Mouse (Mus musculus) limb, embryonic 11.5 days (tissue): ENCODE data around the gene Rsg1. TPM values are rescaled to one million over a fixed set of nuclear protein-coding genes. Genes with fewer than 3 reads are reported as not detected.
A peak's percentile ranks its signal among the peaks of the same experiment; 100 is the strongest.

ENCODE experiments used
- ATAC-seq: fragments of 200-750 bp; cut with Nextera tagmentation; 2 replicates; pipeline ENCODE4 v1.8.0; 2017; ENCODE audit warnings: low read depth; ENCODE audit not compliant: insufficient number of reproducible peaks, low FRiP score, low TSS enrichment
- DNase-seq: peaks from one replicate; pipeline ENCODE4 v3.0.0-alpha.2; 2015; ENCODE audit warnings: low spot score
- H3K27ac ChIP-seq: fragments of 300-500 bp; sonication (generic); replicated peaks from 2 replicates; pipeline ENCODE4 v1.5.1; 2014; ENCODE audit warnings: low read depth, mild to moderate bottlenecking, low read length
- H3K27me3 ChIP-seq: fragments of 300-500 bp; sonication (generic); 2 replicates; pipeline ENCODE4 v1.6.1; 2014; ENCODE audit warnings: mild to moderate bottlenecking, low read length, mixed read lengths; ENCODE audit not compliant: control insufficient read depth, insufficient read depth
- H3K36me3 ChIP-seq: fragments of 300-500 bp; sonication (generic); 2 replicates; pipeline ENCODE4 v1.6.1; 2014; ENCODE audit warnings: mild to moderate bottlenecking, low read length, moderate library complexity, mixed read lengths; ENCODE audit not compliant: control insufficient read depth, insufficient read depth
- H3K4me1 ChIP-seq: fragments of 300-500 bp; sonication (generic); 2 replicates; pipeline ENCODE4 v1.6.1; 2014; ENCODE audit warnings: low read length, mixed read lengths; ENCODE audit not compliant: control insufficient read depth, insufficient read depth
- H3K4me2 ChIP-seq: fragments of 300-500 bp; sonication (generic); 2 replicates; pipeline ENCODE4 v1.6.1; 2014; ENCODE audit warnings: low read depth, mild to moderate bottlenecking, moderate library complexity; ENCODE audit not compliant: severe bottlenecking
- H3K4me3 ChIP-seq: fragments of 300-500 bp; sonication (generic); 2 replicates; pipeline ENCODE4 v1.5.1; 2014; ENCODE audit warnings: low read depth, low read length
- H3K9ac ChIP-seq: fragments of 300-500 bp; sonication (generic); 2 replicates; pipeline ENCODE4 v1.6.1; 2014; ENCODE audit warnings: mild to moderate bottlenecking, low read length
- H3K9me3 ChIP-seq: fragments of 300-500 bp; sonication (generic); 2 replicates; pipeline ENCODE4 v1.6.1; 2016; ENCODE audit warnings: low read length; ENCODE audit not compliant: control insufficient read depth
- WGBS: fragments of 180-500 bp; shearing (Covaris S2); extraction: QIAGEN DNeasy Blood & Tissue Kit; methylation state at CpG from one replicate; pipeline ENCODE4 v1.1.7; 2014; 5-methylcytosine and 5-hydroxymethylcytosine counted together
- polyA plus RNA-seq: library from polyadenylated mRNA; unstranded; fragments of >200 nt; fragmentation: Nextera tagmentation; extraction: Ambion mirVana; gene quantifications from 2 replicates; pipeline ENCODE4 v1.2.1, GENCODE M21; 2014

Gene Rsg1
- polyA plus RNA-seq, 1 experiment from 2014 or later = 5.3 TPM

DNA sequence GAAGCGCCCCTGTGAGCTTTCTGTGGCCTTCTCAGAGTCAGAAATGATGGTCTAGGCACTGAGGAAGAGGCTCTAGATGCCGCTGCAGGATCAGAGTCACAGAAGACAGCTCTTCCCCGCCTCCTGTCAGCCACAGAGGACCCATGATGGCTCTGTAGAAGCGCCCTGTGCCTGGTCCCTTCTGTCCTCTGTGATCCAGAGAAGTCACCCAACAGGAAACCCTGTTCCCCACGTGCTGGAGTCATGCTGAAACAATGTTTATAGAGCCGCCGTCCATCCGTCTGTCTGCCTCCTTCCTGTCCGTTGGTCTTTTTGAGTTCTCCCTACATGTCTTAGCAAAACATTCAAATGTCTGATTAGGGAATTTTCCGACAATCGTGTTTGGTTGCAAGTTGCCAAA lies 12.8 kb upstream of the Rsg1 start:
- no peak overlapping the region for H3K27ac ChIP-seq
- WGBS = 88% methylated on average over 11 of the region's 11 CpGs
- no peaks in the 10 kb centered on the region for H3K9me3 ChIP-seq
- peaks cover 18% of the 10 kb centered on the region for H3K36me3 ChIP-seq
- no peaks in the 10 kb centered on the region for H3K4me1 ChIP-seq
- no peak overlapping the region for H3K9ac ChIP-seq
- no peak overlapping the region for H3K4me3 ChIP-seq
- no peaks in the 10 kb centered on the region for H3K27me3 ChIP-seq
- ATAC-seq (no peak), DNase-seq (no peak)
- H3K4me2 ChIP-seq = no peak overlapping the region

DNA sequence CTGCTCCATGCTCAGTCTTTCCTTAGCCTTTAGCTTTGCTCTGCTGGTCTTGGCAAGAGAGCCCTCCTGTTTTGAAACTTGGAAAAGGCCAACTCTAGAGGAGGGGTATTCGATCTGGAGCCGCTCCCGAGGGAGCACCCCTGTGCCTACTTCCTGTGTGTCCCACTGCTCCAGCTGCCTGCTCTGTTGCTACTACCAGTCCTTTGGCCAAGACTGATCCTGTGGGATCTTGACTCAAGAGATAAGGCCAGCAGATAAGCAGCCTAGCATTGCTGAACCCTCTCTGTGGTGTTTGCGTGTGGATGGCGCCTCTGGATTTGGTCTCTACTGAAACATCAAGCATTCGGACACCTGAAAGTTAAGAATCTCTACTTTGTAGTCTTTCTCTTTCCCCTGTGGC lies 11.6 kb upstream of the Rsg1 start:
- no peak for ATAC-seq
- Histone ChIP-seq H3K4me2 (no peak overlapping the region), H3K9me3 (no peaks in the 10 kb centered on the region), H3K27me3 (no peaks in the 10 kb centered on the region), H3K4me1 (no peaks in the 10 kb centered on the region), H3K9ac (no peak overlapping the region), H3K4me3 (no peak overlapping the region), H3K27ac (no peak overlapping the region), H3K36me3 (peaks cover 18% of the 10 kb centered on the region)
- DNase-seq = no peak
- WGBS = 95% methylated on average over 6 of the region's 6 CpGs

DNA sequence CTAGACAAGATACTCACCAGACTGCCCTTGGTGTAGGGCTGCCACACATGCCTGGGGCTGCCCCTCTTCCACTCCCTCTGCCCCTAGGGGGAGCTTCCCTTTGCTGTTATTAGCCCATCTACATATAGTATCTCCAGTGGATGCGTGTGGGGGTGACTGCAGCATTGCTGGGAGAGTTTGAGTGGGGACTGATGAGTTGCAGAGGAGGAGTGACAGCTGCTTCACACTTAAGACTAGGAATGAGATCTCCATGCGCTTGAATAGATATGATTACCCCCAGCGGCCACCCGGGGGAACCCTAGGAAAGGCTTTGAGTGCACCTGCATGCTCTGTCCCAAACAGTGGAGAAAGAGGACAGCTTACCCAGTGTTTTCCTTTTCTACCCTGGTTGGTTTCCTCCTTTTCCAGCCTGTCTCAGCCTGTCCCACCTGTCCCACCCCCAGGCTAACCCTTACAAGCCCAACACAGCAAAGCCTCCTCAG lies 9.1 kb upstream of the Rsg1 start:
- H3K36me3 ChIP-seq = peaks cover 8% of the 10 kb centered on the region
- 70% methylated on average over 4 of the region's 4 CpGs for WGBS
- no peak overlapping the region for H3K27ac ChIP-seq
- no peaks in the 10 kb centered on the region for H3K4me1 ChIP-seq
- no peak overlapping the region for H3K9ac ChIP-seq
- no peak overlapping the region for H3K4me2 ChIP-seq
- DNase-seq (no peak), ATAC-seq (no peak)
- H3K27me3 ChIP-seq = no peaks in the 10 kb centered on the region
- no peaks in the 10 kb centered on the region for H3K9me3 ChIP-seq
- no peak overlapping the region for H3K4me3 ChIP-seq

DNA sequence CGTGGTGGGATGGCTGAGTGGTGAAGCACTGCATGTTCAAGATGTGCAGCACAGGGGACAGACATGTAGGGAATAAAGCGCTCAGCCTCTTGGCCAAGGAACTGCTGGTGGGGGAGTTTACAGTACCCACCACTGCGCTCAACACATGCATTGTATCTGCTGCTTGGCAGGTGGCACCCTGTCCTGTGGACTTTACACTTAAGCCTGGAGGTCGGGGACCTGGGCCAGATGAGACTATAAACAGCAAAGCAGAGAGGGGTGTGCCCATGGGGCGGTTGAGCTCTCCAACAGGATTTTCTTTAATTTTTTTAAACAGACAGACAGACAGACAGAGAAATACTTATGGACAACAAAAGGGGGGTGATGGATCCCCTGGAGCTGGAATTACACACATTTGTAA lies 6.7 kb upstream of the Rsg1 start:
- 87% methylated on average over 5 of the region's 5 CpGs for WGBS
- no peak for DNase-seq
- Histone ChIP-seq H3K27ac (no peak overlapping the region), H3K4me3 (no peak overlapping the region), H3K27me3 (no peaks in the 10 kb centered on the region), H3K4me2 (no peak overlapping the region), H3K36me3 (peaks cover 2% of the 10 kb centered on the region; the same call in 1 of the 2 replicates), H3K4me1 (no peaks in the 10 kb centered on the region), H3K9ac (no peak overlapping the region), H3K9me3 (no peaks in the 10 kb centered on the region)
- ATAC-seq = no peak

DNA sequence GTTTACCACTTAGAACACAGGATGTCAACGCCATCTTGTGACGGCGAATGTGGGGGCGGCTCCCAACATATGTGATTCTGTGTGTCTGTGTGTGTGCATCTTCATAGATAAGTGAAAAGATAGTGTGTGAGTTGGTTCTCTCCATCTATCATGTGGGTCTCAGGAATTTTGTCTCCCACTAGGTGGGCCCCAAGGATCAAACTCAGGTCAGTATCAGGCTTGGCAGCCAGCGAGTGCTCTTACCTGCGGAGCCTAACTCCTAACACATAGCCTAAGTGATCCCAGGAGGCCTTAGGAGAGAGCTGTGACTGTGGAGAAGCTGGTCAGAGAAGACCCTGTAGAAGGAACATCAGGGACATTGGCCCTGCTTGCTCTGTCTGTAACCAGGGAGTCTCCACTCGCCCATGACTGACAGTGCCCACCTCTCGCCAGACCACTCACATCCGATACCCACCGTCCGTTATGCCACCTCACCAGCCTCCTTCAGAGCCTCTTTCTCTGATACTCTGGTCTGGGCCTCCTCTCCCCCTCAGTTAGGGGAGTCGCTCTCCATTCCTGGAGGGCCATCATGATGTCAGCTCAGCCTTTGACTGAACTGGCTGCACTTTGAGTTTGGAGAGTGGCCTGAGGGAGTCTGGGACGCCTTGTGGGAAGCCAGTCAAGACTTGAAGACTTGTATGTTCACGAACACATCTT lies 3.1 kb upstream of the Rsg1 start:
- Histone ChIP-seq H3K9ac (0 out of 2 replicates have a peak overlapping the region, but pooled peaks have one; percentile 30), H3K36me3 (no peaks in the 10 kb centered on the region), H3K4me1 (peaks cover 9% of the 10 kb centered on the region; the same call in 1 of the 2 replicates), H3K27ac (0 out of 2 replicates have a peak overlapping the region, but pooled peaks have one; percentile 36), H3K4me3 (peak overlapping the region; percentile 23), H3K9me3 (no peaks in the 10 kb centered on the region), H3K4me2 (peak overlapping the region; percentile 41), H3K27me3 (no peaks in the 10 kb centered on the region)
- peak; percentile 52; the same call in 1 of the 2 replicates for ATAC-seq
- WGBS = 74% methylated on average over 14 of the region's 14 CpGs
- no peak for DNase-seq

DNA sequence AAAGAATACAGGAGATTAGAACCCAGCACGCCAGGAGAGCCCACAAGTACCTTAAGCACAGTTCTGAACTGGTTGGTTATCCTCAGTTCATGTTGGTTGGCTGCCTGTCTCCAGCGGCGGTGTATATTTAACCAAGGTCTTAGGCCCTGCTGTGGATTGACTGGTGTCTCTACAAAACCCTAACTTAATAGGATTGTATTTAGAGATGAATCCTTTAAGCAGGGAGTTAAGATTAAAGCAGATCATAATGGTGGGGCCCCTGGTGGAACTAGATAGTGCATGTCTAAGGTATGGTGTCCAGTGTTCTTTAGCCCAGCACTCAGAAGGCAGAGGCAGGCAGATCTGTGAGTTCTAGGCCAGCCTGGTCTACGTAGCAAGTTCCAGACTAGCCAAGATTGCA lies 2.1 kb upstream of the Rsg1 start:
- Histone ChIP-seq H3K36me3 (no peaks in the 10 kb centered on the region), H3K4me1 (peaks cover 9% of the 10 kb centered on the region; the same call in 1 of the 2 replicates), H3K27ac (no peak overlapping the region), H3K9me3 (no peaks in the 10 kb centered on the region), H3K4me2 (no peak overlapping the region), H3K9ac (no peak overlapping the region), H3K4me3 (no peak overlapping the region), H3K27me3 (no peaks in the 10 kb centered on the region)
- WGBS = 93% methylated on average over 4 of the region's 4 CpGs
- ATAC-seq (no peak), DNase-seq (no peak)

DNA sequence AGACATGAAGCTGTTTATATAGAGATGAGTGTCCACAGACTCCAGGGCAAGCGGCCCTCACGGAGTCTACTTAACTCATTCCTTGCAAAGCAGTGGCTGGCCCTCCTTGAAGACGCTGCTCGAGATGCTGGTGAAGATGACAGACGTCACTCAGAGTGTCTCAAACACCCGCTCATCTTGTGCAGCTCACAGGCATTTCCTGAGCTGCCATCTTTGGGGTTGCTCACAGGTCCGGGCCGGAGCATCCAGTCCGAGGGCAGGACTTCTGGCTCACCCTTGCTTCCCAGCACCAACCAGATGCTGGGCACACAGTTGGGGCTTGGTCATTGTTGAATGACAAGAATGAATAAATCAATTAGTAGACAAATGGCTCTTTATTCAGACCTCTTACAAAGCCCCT lies 864 bp upstream of the Rsg1 start:
- 90% methylated on average over 9 of the region's 9 CpGs for WGBS
- Histone ChIP-seq H3K4me3 (no peak overlapping the region), H3K36me3 (no peaks in the 10 kb centered on the region), H3K27me3 (no peaks in the 10 kb centered on the region), H3K27ac (no peak overlapping the region), H3K9me3 (no peaks in the 10 kb centered on the region), H3K4me1 (peaks cover 9% of the 10 kb centered on the region; the same call in 1 of the 2 replicates), H3K4me2 (no peak overlapping the region), H3K9ac (no peak overlapping the region)
- no peak for ATAC-seq
- DNase-seq = no peak

DNA sequence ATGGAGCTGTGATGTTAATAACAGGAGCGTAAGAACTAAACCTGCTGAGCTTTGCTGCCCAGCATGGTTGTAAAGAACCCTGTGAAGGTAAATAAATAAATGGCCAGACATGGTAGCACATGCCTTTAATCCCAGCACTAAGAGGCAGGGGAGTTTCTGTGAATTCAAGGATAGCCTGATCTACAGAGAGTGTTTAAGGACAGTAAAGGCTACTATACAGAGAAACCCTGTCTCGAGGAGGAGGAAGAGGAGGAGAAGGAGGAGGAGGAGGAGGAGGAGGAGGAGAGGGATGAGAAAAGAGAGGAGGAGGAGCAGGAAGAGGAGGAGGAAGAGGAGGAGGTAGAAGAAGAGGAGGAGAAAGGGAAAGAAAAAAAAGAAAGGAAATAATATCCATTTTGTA lies 414 bp upstream of the Rsg1 start:
- no peak overlapping the region for H3K9ac ChIP-seq
- H3K27me3 ChIP-seq = no peaks in the 10 kb centered on the region
- H3K4me2 ChIP-seq = peak overlapping the region; percentile 95
- no peak overlapping the region; the same call in 1 of the 2 replicates for H3K4me3 ChIP-seq
- no peaks in the 10 kb centered on the region for H3K9me3 ChIP-seq
- no peaks in the 10 kb centered on the region for H3K36me3 ChIP-seq
- H3K27ac ChIP-seq = no peak overlapping the region
- H3K4me1 ChIP-seq = peaks cover 9% of the 10 kb centered on the region; the same call in 1 of the 2 replicates
- ATAC-seq (no peak), DNase-seq (no peak)
- 42% methylated on average over 2 of the region's 2 CpGs for WGBS
